Mouse (Mus musculus): Measurements from ENCODE around the gene Ufc1. TPM values are rescaled to one million over a fixed set of nuclear protein-coding genes. Genes with fewer than 3 reads are reported as not detected.
"Not testable (repeated sequence)": the region's sequence is repeated elsewhere in the genome, so short reads cannot be mapped to it uniquely, and the experiment has no call there.

Ufc1 gene
- polyA plus RNA-seq, 1 experiment from 2014 or later: 103 TPM

GRCm38 (mm10) chr1:171241952-171242351 is 52.9 kb downstream of the Ufc1 start:
- H3K9ac ChIP-seq (ENCODE audit: low read depth, low read length); H3K9me3 ChIP-seq (ENCODE audit: control insufficient read depth, low read length); H3K4me2 ChIP-seq (ENCODE audit: low read depth, low read length); H3K4me3 ChIP-seq (ENCODE audit: low read length); H3K27me3 ChIP-seq (replicated peaks; ENCODE audit: control insufficient read depth, insufficient read depth, low read length); H3K4me1 ChIP-seq (ENCODE audit: control insufficient read depth, insufficient read depth, low read length): not testable (repeated sequence)
- Histone ChIP-seq H3K27ac (ENCODE audit: low read length) (0 out of 2 replicates have a peak overlapping the region, but pooled peaks have one; percentile 37), H3K36me3 (ENCODE audit: control insufficient read depth, insufficient read depth, low read length) (peaks cover 24% of the 10 kb centered on the region)
- ATAC-seq: peak; percentile 10; the same call in 1 of the 2 replicates
- 79% methylated on average over 12 of the region's 12 CpGs for WGBS

- Histone ChIP-seq H3K9me3 (ENCODE audit: control insufficient read depth, low read length) (no peaks in the 10 kb centered on the region), H3K4me1 (ENCODE audit: control insufficient read depth, insufficient read depth, low read length) (peaks cover 5% of the 10 kb centered on the region; the same call in 1 of the 2 replicates), H3K9ac (ENCODE audit: low read depth, low read length) (no peak overlapping the region), H3K4me2 (ENCODE audit: low read depth, low read length) (no peak overlapping the region), H3K27me3 (replicated peaks; ENCODE audit: control insufficient read depth, insufficient read depth, low read length) (no peaks in the 10 kb centered on the region), H3K4me3 (ENCODE audit: low read length) (no peak overlapping the region), H3K36me3 (ENCODE audit: control insufficient read depth, insufficient read depth, low read length) (peaks cover 31% of the 10 kb centered on the region), H3K27ac (ENCODE audit: low read length) (no peak overlapping the region)
- no peak for ATAC-seq
- WGBS: 87% methylated on average over 10 of the region's 10 CpGs
Observed at GRCm38 (mm10) chr1:171240911-171241310, 53.9 kb downstream of the Ufc1 start.

- Histone ChIP-seq H3K4me1 (ENCODE audit: control insufficient read depth, insufficient read depth, low read length) (no peaks in the 10 kb centered on the region; the same call in 1 of the 2 replicates), H3K27me3 (replicated peaks; ENCODE audit: control insufficient read depth, insufficient read depth, low read length) (no peaks in the 10 kb centered on the region), H3K4me3 (ENCODE audit: low read length) (no peak overlapping the region), H3K36me3 (ENCODE audit: control insufficient read depth, insufficient read depth, low read length) (peaks cover 35% of the 10 kb centered on the region), H3K4me2 (ENCODE audit: low read depth, low read length) (no peak overlapping the region), H3K27ac (ENCODE audit: low read length) (no peak overlapping the region), H3K9me3 (ENCODE audit: control insufficient read depth, low read length) (no peaks in the 10 kb centered on the region), H3K9ac (ENCODE audit: low read depth, low read length) (no peak overlapping the region)
- WGBS: 69% methylated on average over 15 of the region's 15 CpGs
- no peak for ATAC-seq
Observed at GRCm38 (mm10) chr1:171239992-171240744, 54.7 kb downstream of the Ufc1 start.

Other genes starting within 250 kb of the Ufc1 start
- 15.3 and 15.9 TPM in 2 replicates for gene Fcgr3, start 230.1 kb downstream of the Ufc1 start, polyA plus RNA-seq (2015; fragmentation: Nextera tagmentation; extraction: Ambion mirVana)
- 1.6 and 2.1 TPM in 2 replicates for gene Cfap126, start 181.1 kb downstream of the Ufc1 start, polyA plus RNA-seq (2015; fragmentation: Nextera tagmentation; extraction: Ambion mirVana)
- 457 and 490 TPM in 2 replicates for gene Sdhc, start 144.4 kb downstream of the Ufc1 start, polyA plus RNA-seq (2015; fragmentation: Nextera tagmentation; extraction: Ambion mirVana)
- gene Mpz, start 144.3 kb downstream of the Ufc1 start, polyA plus RNA-seq (2015; fragmentation: Nextera tagmentation; extraction: Ambion mirVana): 1.7 TPM in 2 replicates
- 16.4 and 19.4 TPM in 2 replicates for gene Pcp4l1, start 98.8 kb downstream of the Ufc1 start, polyA plus RNA-seq (2015; fragmentation: Nextera tagmentation; extraction: Ambion mirVana)
- 18.7 and 21.7 TPM in 2 replicates for gene Nr1i3, start 81.1 kb downstream of the Ufc1 start, polyA plus RNA-seq (2015; fragmentation: Nextera tagmentation; extraction: Ambion mirVana)
- gene Tomm40l, start 72.5 kb downstream of the Ufc1 start, polyA plus RNA-seq (2015; fragmentation: Nextera tagmentation; extraction: Ambion mirVana): 32.0 and 34.7 TPM in 2 replicates
- gene Apoa2, start 70.0 kb downstream of the Ufc1 start, polyA plus RNA-seq (2015; fragmentation: Nextera tagmentation; extraction: Ambion mirVana): 55.3 and 151 TPM in 2 replicates
- gene Fcer1g, start 60.7 kb downstream of the Ufc1 start, polyA plus RNA-seq (2015; fragmentation: Nextera tagmentation; extraction: Ambion mirVana): 50.3 and 52.1 TPM in 2 replicates
- gene Adamts4, start 44.6 kb downstream of the Ufc1 start, polyA plus RNA-seq (2015; fragmentation: Nextera tagmentation; extraction: Ambion mirVana): 6.3 and 7.0 TPM in 2 replicates
- gene Ndufs2, start 43.6 kb downstream of the Ufc1 start, polyA plus RNA-seq (2015; fragmentation: Nextera tagmentation; extraction: Ambion mirVana): 339 and 373 TPM in 2 replicates
- 50.0 and 56.5 TPM in 2 replicates for gene B4galt3, start 24.7 kb downstream of the Ufc1 start, polyA plus RNA-seq (2015; fragmentation: Nextera tagmentation; extraction: Ambion mirVana)
- 40.2 and 40.9 TPM in 2 replicates for gene Ppox, start 13.8 kb downstream of the Ufc1 start, polyA plus RNA-seq (2015; fragmentation: Nextera tagmentation; extraction: Ambion mirVana)
- gene Usp21, start 7.0 kb downstream of the Ufc1 start, polyA plus RNA-seq (2015; fragmentation: Nextera tagmentation; extraction: Ambion mirVana): 50.8 and 53.2 TPM in 2 replicates
- gene Dedd, start 34.1 kb upstream of the Ufc1 start, polyA plus RNA-seq (2015; fragmentation: Nextera tagmentation; extraction: Ambion mirVana): 42.6 and 46.8 TPM in 2 replicates
- 57.6 and 60.9 TPM in 2 replicates for gene Nit1, start 50.6 kb upstream of the Ufc1 start, polyA plus RNA-seq (2015; fragmentation: Nextera tagmentation; extraction: Ambion mirVana)
- 83.5 and 99.0 TPM in 2 replicates for gene Pfdn2, start 50.6 kb upstream of the Ufc1 start, polyA plus RNA-seq (2015; fragmentation: Nextera tagmentation; extraction: Ambion mirVana)
- gene Klhdc9, start 65.8 kb upstream of the Ufc1 start, polyA plus RNA-seq (2015; fragmentation: Nextera tagmentation; extraction: Ambion mirVana): 0.60 and 1.1 TPM in 2 replicates
- gene Nectin4, start 75.1 kb upstream of the Ufc1 start, polyA plus RNA-seq (2015; fragmentation: Nextera tagmentation; extraction: Ambion mirVana): 2.8 and 3.8 TPM in 2 replicates
- gene Arhgap30, start 93.9 kb upstream of the Ufc1 start, polyA plus RNA-seq (2015; fragmentation: Nextera tagmentation; extraction: Ambion mirVana): 2.0 and 2.5 TPM in 2 replicates
- gene Usf1, start 116.3 kb upstream of the Ufc1 start, polyA plus RNA-seq (2015; fragmentation: Nextera tagmentation; extraction: Ambion mirVana): 54.6 and 58.1 TPM in 2 replicates
- 5.3 and 5.6 TPM in 2 replicates for gene Tstd1, start 123.8 kb upstream of the Ufc1 start, polyA plus RNA-seq (2015; fragmentation: Nextera tagmentation; extraction: Ambion mirVana)
- gene F11r, start 142.5 kb upstream of the Ufc1 start, polyA plus RNA-seq (2015; fragmentation: Nextera tagmentation; extraction: Ambion mirVana): 101 and 108 TPM in 2 replicates
- gene Alyref2, start 208.5 kb upstream of the Ufc1 start, polyA plus RNA-seq (2015; fragmentation: Nextera tagmentation; extraction: Ambion mirVana): 11.1 and 11.2 TPM in 2 replicates
- gene Itln1, start 240.3 kb upstream of the Ufc1 start, polyA plus RNA-seq (2015; fragmentation: Nextera tagmentation; extraction: Ambion mirVana): 0.20 and 0.23 TPM in 2 replicates

All from intestine, embryonic 16.5 days (tissue).